Mouse (Mus musculus): ENCODE measurements around the gene Gh.

GRCm38 (mm10) chr11:106306758-106307157 lies 5.1 kb upstream of the Gh start:
- TF ChIP-seq CTCF (IDR thresholded peaks at IDR 0.05; ENCODE audit: low read depth, low read length) (no peak), GATA1 (IDR thresholded peaks at IDR 0.05; ENCODE audit: borderline replicate concordance, low read length) (no peak), TAL1 (conservative IDR thresholded peaks at IDR 0.05; ENCODE audit: low read depth, low read length) (no peak)
